Mouse (Mus musculus) liver, postnatal 0 days (tissue): Measurements from ENCODE around the gene Adamts14.

Experiments used
- CTCF ChIP-seq: sonication (generic); IDR thresholded peaks from 2 replicates; pipeline ENCODE4 v1.5.1; 2016; ENCODE audit warnings: antibody characterized with exemption, low read depth
- EP300 ChIP-seq: IDR thresholded peaks from 2 replicates; pipeline ENCODE4 v1.6.1; 2016; ENCODE audit warnings: antibody characterized with exemption, low read depth, mild to moderate bottlenecking

GRCm38 (mm10) chr10:61290479-61290878, 17.2 kb upstream of the Adamts14 start:
- TF ChIP-seq CTCF (no peak), EP300 (no peak)
